Mouse (Mus musculus): ENCODE results near the gene Epha8.

Gene Epha8

DNA sequence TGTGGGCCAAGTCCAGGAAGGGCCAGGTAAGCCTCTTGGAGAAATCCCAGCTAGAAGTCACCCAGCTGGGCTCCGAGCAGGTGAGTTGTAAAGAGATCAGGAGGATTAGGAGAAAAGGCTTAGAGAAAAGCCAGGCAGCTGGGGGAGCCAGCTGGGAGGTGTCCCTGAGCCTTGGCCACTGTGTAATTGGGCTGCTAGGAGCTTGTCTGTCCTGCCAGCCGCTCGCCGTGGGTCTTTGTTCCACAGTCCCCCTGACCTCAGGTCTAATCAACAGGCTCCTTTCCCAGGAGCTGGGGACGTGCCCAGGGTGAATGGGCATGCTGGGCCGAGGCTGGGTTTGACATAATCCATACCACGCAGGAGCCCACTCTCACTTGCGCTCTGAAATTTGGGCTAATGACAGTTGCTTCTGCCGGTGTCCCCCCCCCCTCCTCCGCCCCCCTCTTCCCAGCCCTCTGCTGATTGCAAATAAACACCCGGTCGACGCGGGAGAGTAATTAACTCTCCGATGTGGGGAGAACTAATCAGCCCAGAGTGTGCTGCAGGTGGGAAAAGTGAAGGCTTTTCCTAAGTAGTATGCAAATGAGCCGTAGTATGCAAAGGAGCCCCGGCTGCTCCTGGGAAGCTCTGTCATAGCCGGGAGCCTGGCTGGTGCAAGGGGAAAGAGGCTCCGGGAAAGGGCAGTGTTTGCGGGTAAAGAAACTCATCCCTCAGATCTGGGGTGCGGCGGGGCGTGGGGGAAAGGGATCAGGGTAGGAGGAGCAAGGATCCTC, 51.7 kb downstream of the Epha8 start:
- no peak for DNase-seq

GRCm38 (mm10) chr4:136899154-136899553, 57.5 kb downstream of the Epha8 start:
- no peak for DNase-seq

GRCm38 (mm10) chr4:136898637-136899036, 58.0 kb downstream of the Epha8 start, which contains the start of gene C1qa:
Gene C1qa (minus strand): TSS chr4:136898803.
- DNase-seq, result no peak

GRCm38 (mm10) chr4:136898084-136898598, 58.5 kb downstream of the Epha8 start:
- no peak for DNase-seq

- DNase-seq, result no peak
Measured at GRCm38 (mm10) chr4:136896461-136896860, 60.2 kb downstream of the Epha8 start.

- DNase-seq, result no peak
Measured at GRCm38 (mm10) chr4:136895861-136896260, 60.8 kb downstream of the Epha8 start.

GRCm38 (mm10) chr4:136894821-136895220, 61.8 kb downstream of the Epha8 start:
- no peak for DNase-seq

GRCm38 (mm10) chr4:136893691-136894543, 62.7 kb downstream of the Epha8 start:
- DNase-seq, result no peak

DNA sequence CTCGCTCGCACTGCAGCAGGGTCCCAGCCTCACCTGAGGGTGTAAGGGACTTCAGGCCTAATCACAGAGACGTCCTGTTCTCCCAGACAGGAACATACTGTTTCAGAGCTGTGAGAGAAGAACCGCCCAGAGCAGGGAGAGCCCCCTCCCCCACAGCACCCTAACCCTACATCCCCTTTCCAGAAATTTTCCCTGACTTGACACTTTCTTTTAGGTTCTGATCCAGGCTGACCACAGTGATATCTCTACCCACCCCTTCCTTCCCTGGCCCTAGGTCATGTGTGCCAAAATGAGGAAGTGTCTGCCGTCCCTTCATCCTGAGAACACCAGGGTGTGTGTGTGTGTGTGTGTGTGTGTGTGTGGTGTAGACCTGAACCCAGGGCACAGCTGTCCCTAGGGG, 63.8 kb downstream of the Epha8 start, which contains the start of gene C1qc:
C1qc (minus strand) TSS at position 255 of the 400 bp plus-strand sequence.
- no peak for DNase-seq

DNA sequence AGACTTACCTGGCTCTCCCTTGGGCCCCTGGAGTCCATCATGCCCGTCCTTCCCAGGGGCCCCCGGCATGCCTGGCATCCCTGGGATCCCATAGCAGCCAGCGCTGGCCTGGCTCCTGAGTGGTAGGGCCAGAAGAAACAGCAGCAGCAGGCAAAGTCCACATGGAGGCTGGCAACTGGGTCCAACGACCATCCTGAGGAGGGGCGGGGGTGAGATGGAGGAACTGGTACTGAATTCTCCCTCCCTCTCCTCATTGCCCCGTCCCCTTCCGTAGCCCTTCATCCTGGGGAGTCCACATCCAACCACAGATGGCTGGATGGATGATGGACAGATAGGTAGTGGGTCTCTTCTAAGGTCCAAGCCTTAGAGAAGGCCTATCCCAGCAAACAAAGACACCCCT, 64.2 kb downstream of the Epha8 start:
- DNase-seq, result no peak

DNA sequence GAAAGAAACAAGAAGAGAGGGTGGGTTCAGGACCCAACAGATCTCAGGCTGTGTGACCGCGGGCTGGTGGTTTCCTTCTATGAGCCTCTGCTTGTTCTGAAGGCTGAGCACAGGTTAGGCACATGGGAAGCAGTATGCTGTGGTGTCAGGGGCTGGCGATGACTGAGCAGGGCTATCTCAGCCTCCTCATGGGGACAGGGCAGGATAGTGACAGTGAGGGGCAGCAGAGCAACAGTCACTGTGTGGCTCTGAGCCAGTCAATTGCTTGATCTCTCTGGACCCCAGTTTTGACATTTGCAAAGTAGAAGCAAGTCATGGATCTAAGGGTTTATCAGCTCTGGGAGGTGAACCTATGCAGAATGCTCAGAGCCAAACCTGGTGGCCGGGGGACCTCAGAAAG, 65.5 kb downstream of the Epha8 start:
- no peak for DNase-seq

GRCm38 (mm10) chr4:136889981-136890380, 66.6 kb downstream of the Epha8 start:
- no peak for DNase-seq

DNA sequence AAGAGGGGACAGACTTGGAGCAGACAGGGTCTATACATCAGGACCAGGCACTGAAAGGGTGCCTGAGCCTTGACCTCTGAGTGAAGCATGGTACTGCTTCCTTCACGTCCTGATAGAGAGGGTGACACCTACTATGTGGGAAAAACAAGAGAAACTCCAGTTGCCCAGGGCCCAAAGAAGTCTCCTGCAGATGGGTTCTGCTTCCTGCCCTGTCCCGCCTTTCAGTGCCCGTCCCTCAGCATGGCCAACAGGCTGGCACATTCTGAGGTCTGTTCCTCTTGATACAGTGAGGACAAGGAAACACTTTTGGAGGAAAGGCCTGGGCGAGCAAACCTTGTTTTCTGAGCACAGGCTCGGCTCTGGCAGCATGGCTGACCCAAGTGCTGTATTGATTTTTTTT, 68.9 kb downstream of the Epha8 start:
- DNase-seq, result no peak

DNA sequence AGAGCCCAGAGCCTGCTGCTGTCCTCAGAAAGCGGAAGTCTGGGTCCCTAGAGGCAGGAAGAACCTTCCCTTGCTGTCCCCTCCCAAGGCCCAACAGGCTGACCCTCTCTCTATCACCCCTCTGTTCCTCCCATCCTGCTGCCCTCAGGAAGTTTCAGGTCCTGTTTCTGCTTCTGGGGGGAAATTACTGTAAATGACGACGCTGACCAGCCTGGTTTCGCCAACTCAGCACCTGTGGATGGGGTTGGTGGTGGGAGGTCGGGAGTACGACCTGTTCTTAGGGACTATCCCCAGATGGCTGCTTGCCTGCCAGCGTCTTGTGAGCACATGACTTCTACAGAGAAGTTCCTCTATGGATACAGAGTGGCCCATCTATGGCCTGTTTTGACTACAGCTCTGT, 70.5 kb downstream of the Epha8 start, which contains the start of gene C1qb:
C1qb (minus strand) TSS at position 87 of the 400 bp plus-strand sequence.
- no peak for DNase-seq
